Mouse (Mus musculus) G1E (cell line): Measurements from ENCODE around the gene Lctl. TPM values are rescaled to one million over a fixed set of nuclear protein-coding genes. Genes with fewer than 3 reads are reported as not detected.

Source experiments
- ATAC-seq: 2 replicates; pipeline ENCODE4 v1.8.0; 2016; ENCODE audit warnings: mild to moderate bottlenecking; ENCODE audit not compliant: insufficient number of reproducible peaks, poor library complexity, low FRiP score, severe bottlenecking; ENCODE audit errors: extremely low read depth
- DNase-seq: peaks from one replicate; pipeline ENCODE4 v3.0.0; 2012; ENCODE audit warnings: low spot score
- H3K27me3 ChIP-seq: 2 replicates; pipeline ENCODE4 v1.6.1; 2012; ENCODE audit warnings: mild to moderate bottlenecking, low read length, inconsistent platforms; ENCODE audit not compliant: insufficient read depth
- H3K36me3 ChIP-seq: replicated peaks from 2 replicates; pipeline ENCODE3; 2012; ENCODE audit warnings: mild to moderate bottlenecking, inconsistent platforms
- H3K4me1 ChIP-seq: 2 replicates; pipeline ENCODE4 v1.6.1; 2012; ENCODE audit warnings: low read depth, low read length, inconsistent platforms, mixed read lengths; ENCODE audit not compliant: insufficient read depth
- H3K4me3 ChIP-seq: 2 replicates; pipeline ENCODE4 v1.5.1; 2012; ENCODE audit warnings: low read depth, mild to moderate bottlenecking, inconsistent platforms, low read length, moderate library complexity, mixed read lengths
- H3K9me3 ChIP-seq: replicated peaks from 2 replicates; pipeline ENCODE4 v1.6.1; 2012; ENCODE audit warnings: inconsistent platforms
- CTCF ChIP-seq: IDR thresholded peaks from 2 replicates; pipeline ENCODE4 v1.5.1; 2012; ENCODE audit warnings: low read depth, low read length, inconsistent platforms, mixed read lengths
- GATA1 ChIP-seq: IDR thresholded peaks from 2 replicates; pipeline ENCODE4 v1.6.1; 2012; ENCODE audit warnings: borderline replicate concordance, low read length, inconsistent platforms, mixed read lengths
- GATA2 ChIP-seq: IDR thresholded peaks from 2 replicates; pipeline ENCODE4 v1.6.1; 2012; ENCODE audit warnings: low read depth, low read length, inconsistent platforms, borderline replicate concordance
- POLR2AphosphoS5 ChIP-seq: IDR thresholded peaks from 2 replicates; pipeline ENCODE4 v1.6.1; 2012; ENCODE audit warnings: low read depth, low read length, inconsistent platforms; ENCODE audit not compliant: insufficient replicate concordance
- TAL1 ChIP-seq: conservative IDR thresholded peaks from 2 replicates; pipeline ENCODE4 v1.6.1; 2012; ENCODE audit warnings: low read depth, low read length, inconsistent platforms, mixed read lengths
- polyA plus RNA-seq: library from polyadenylated mRNA; stranded (reverse); fragments of >175 nt; gene quantifications from 2 replicates; pipeline ENCODE4 v1.2.3, GENCODE M21; 2012
- total RNA-seq, 2 experiments: library from RNA; stranded (forward) in 1 of 2; stranded (reverse) in 1 of 2; fragments of 200-1000 nt in 1 of 2; fragments of >200 nt in 1 of 2; fragmentation: Nextera tagmentation in 1 of 2; gene quantifications; 2 replicates each; pipeline ENCODE4 v1.2.3; 2014 to 2017

Lctl gene
- total RNA-seq (2014; fragmentation: Nextera tagmentation) (not detected in 2 replicates), total RNA-seq (2017) (0.12 TPM in 1 of 2 replicates, not detected in the other), polyA plus RNA-seq (not detected in 2 replicates)

DNA sequence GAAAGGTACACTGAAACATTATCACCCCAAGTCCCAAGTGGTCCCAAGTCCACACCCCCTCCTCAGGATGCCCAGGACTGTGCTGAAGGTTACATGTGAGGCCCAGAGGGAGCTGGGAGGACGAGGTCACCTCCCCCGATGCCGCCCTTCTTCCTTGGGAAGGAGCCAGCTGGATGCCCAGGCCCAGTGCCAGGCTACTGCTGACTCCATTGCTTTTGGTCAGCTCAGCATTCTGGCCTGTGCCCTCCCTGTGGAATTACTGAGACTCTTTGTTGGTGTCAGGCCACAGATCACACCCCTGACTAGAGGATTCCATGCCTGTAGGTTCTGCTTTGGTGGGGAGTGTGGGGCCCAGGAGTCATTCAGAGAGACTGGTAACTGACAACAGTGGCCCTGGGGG lies at the start of gene Lctl:
Gene Lctl, plus strand, starts transcription at position 272 of the 400 bp plus-strand sequence.
- ATAC-seq (no peak), DNase-seq (no peak)
- H3K9me3 ChIP-seq: no peaks in the 10 kb centered on the region
- no peaks in the 10 kb centered on the region for H3K36me3 ChIP-seq
- peaks cover 51% of the 10 kb centered on the region for H3K27me3 ChIP-seq
- H3K4me3 ChIP-seq: no peak within 1 kb of the TSS
- TF ChIP-seq POLR2AphosphoS5: no peak
- TF ChIP-seq TAL1: no peak
- TF ChIP-seq GATA1: no peak
- no peak for TF ChIP-seq GATA2
- TF ChIP-seq CTCF: no peak
- peaks cover 8% of the 10 kb centered on the region for H3K4me1 ChIP-seq

- DNase-seq: no peak
- Histone ChIP-seq H3K9me3 (no peaks in the 10 kb centered on the region), H3K27me3 (peaks cover 41% of the 10 kb centered on the region), H3K4me3 (no peak overlapping the region), H3K36me3 (no peaks in the 10 kb centered on the region), H3K4me1 (peaks cover 35% of the 10 kb centered on the region)
- TF ChIP-seq CTCF (no peak), POLR2AphosphoS5 (no peak), TAL1 (no peak), GATA1 (no peak), GATA2 (no peak)
- no peak for ATAC-seq
These were observed 49.2 kb upstream of the Lctl start for GRCm38 (mm10) chr9:64067787-64068186.

GRCm38 (mm10) chr9:64068571-64068970 lies 48.4 kb upstream of the Lctl start:
- no peaks in the 10 kb centered on the region for H3K9me3 ChIP-seq
- H3K4me1 ChIP-seq: peaks cover 39% of the 10 kb centered on the region
- DNase-seq: no peak
- no peaks in the 10 kb centered on the region for H3K36me3 ChIP-seq
- ATAC-seq: no peak
- H3K4me3 ChIP-seq: no peak overlapping the region
- TF ChIP-seq POLR2AphosphoS5: no peak
- no peak for TF ChIP-seq GATA1
- no peak for TF ChIP-seq CTCF
- TF ChIP-seq GATA2: no peak
- no peak for TF ChIP-seq TAL1
- peaks cover 43% of the 10 kb centered on the region for H3K27me3 ChIP-seq

DNA sequence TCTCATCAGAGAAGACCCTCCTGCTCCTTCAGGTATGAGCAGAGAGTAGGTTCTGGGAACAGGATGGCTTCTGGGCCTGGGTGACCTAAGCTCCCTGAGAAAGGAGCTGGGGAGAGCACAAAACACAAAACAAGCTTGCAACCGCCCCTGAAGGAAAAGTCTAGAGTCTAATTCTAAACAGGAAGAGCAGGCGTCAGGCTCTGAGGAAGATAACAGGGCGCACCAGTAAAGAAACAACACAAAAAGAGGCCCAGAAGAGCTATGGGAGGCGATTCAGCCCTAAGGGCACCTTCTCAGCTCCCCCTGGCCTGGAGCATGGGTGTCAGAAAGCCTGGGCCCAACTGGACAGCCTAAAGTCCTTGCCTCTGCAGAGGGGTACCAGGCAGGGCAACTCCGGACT lies 47.8 kb upstream of the Lctl start:
- Histone ChIP-seq H3K36me3 (no peaks in the 10 kb centered on the region), H3K4me3 (no peak overlapping the region), H3K4me1 (peaks cover 39% of the 10 kb centered on the region), H3K9me3 (no peaks in the 10 kb centered on the region), H3K27me3 (peaks cover 43% of the 10 kb centered on the region)
- no peak for DNase-seq
- ATAC-seq: no peak
- no peak for TF ChIP-seq CTCF
- TF ChIP-seq TAL1: no peak
- no peak for TF ChIP-seq POLR2AphosphoS5
- no peak for TF ChIP-seq GATA2
- TF ChIP-seq GATA1: no peak

DNA sequence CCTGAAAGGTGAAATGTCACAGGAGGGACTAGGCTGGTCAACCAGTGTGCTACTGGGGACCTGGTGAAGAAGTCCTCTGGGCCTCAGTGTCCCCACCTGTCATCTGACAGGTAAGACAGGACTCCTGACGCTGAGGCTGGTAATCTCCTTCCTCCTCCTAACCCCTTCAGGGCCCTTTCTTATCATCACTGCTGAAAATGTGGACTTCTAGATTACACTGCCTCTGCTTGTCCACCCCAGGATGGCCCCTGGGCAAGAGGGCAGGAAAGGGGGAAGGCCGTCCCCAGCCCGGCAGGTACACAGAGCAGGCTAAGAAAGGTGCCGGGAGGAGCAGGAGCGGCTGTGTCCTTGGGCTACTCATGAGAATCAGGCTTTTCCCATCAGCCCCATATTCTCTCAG lies 46.3 kb upstream of the Lctl start:
- ATAC-seq (no peak), DNase-seq (no peak)
- no peak for TF ChIP-seq GATA1
- no peak for TF ChIP-seq POLR2AphosphoS5
- no peak for TF ChIP-seq GATA2
- no peak for TF ChIP-seq TAL1
- no peak for TF ChIP-seq CTCF
- Histone ChIP-seq H3K36me3 (no peaks in the 10 kb centered on the region), H3K9me3 (no peaks in the 10 kb centered on the region), H3K27me3 (peaks cover 30% of the 10 kb centered on the region), H3K4me3 (no peak overlapping the region), H3K4me1 (peaks cover 35% of the 10 kb centered on the region)

GRCm38 (mm10) chr9:64074831-64075230 lies 42.1 kb upstream of the Lctl start:
- Histone ChIP-seq H3K36me3 (no peaks in the 10 kb centered on the region), H3K4me3 (no peak overlapping the region), H3K4me1 (peaks cover 56% of the 10 kb centered on the region), H3K27me3 (peaks cover 6% of the 10 kb centered on the region), H3K9me3 (no peaks in the 10 kb centered on the region)
- TF ChIP-seq POLR2AphosphoS5: no peak
- no peak for TF ChIP-seq GATA1
- TF ChIP-seq GATA2: no peak
- TF ChIP-seq TAL1: no peak
- no peak for TF ChIP-seq CTCF
- no peak for ATAC-seq
- no peak for DNase-seq

DNA sequence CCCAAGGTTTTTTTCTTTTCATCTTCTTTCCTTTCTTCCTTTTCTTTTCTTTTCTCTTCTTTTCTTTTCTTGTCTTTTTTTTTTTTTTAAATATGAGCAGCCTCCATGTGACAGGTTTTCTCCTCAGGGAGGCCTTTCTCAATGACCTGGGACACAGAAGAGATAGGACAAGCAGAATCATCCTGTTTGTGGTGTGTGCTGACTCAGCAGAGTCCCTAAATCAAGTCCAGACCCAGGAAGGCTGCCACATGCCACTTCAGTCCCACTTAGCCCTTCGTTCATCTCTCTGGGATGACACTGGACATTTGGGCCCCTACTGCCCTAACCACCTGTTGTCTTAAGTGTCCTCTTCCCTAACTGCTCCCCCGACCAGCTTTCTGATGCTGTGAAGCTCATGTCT lies 40.5 kb upstream of the Lctl start:
- H3K4me1 ChIP-seq: peaks cover 62% of the 10 kb centered on the region
- no peak for ATAC-seq
- peaks cover 6% of the 10 kb centered on the region for H3K27me3 ChIP-seq
- no peak for DNase-seq
- no peaks in the 10 kb centered on the region for H3K9me3 ChIP-seq
- H3K4me3 ChIP-seq: no peak overlapping the region
- no peaks in the 10 kb centered on the region for H3K36me3 ChIP-seq
- TF ChIP-seq GATA1 (no peak), GATA2 (no peak), TAL1 (no peak), POLR2AphosphoS5 (no peak), CTCF (no peak)
